ENCODE assay signal across 23 mouse cellular contexts in the genomic region with DNA sequence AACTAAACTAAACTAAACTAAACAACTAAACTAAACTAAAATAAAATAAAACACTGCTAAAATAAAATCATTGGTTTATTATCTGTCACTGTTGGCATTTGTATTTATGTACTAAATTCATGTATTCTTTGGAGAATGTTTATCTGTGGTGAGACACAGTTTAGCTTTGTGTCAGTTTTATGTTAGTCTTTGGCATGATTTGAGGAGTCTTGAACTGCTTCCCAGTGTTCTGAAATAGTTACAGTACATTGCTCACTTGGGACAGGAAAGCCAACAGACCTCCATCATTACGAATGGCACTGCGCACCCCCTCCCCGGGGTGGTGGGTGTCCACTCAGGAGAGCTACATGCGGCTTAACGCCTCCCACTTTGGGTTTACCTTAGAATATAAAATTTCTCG.
"Had no signal": no experiment of that assay in that cellular context is flagged by ENCODE, and none has a peak within 500 bp of the region (broad histone marks: within the 10 kb centered on the region; RNA-seq: fewer than 3 reads in every experiment).

No protein-coding gene starts in this region.

- H3K4me1 ChIP-seq: forebrain, embryonic 15.5 days; heart, embryonic 13.5 days; heart, embryonic 15.5 days; hindbrain, embryonic 13.5 days; hindbrain, embryonic 15.5 days; kidney, embryonic 15.5 days; liver, embryonic 12.5 days had no signal

- H3K27me3 ChIP-seq: forebrain, embryonic 15.5 days; heart, embryonic 13.5 days; heart, embryonic 15.5 days; hindbrain, embryonic 13.5 days; hindbrain, embryonic 15.5 days; kidney, embryonic 15.5 days; limb, embryonic 13.5 days; limb, embryonic 15.5 days; liver, embryonic 12.5 days had no signal

- H3K36me3 ChIP-seq: forebrain, embryonic 15.5 days; heart, embryonic 13.5 days; heart, embryonic 15.5 days; hindbrain, embryonic 13.5 days; hindbrain, embryonic 15.5 days; kidney, embryonic 15.5 days; limb, embryonic 13.5 days; limb, embryonic 15.5 days; liver, embryonic 12.5 days had no signal

- H3K4me3 ChIP-seq: forebrain, embryonic 15.5 days; heart, adult 2 months; heart, embryonic 13.5 days; heart, embryonic 15.5 days; hindbrain, embryonic 13.5 days; hindbrain, embryonic 15.5 days; kidney, embryonic 15.5 days; limb, embryonic 13.5 days; limb, embryonic 15.5 days; liver, embryonic 12.5 days had no signal

- H3K9ac ChIP-seq: forebrain, embryonic 15.5 days; forebrain, postnatal 0 days; heart, embryonic 13.5 days; heart, embryonic 15.5 days; hindbrain, embryonic 13.5 days; hindbrain, embryonic 15.5 days; kidney, embryonic 15.5 days; limb, embryonic 13.5 days; limb, embryonic 15.5 days; liver, embryonic 12.5 days had no signal

- DNase-seq: forebrain, postnatal 0 days; gastrocnemius, postnatal 14 days; gastrocnemius, postnatal 36 days; heart, adult 11 months; heart, adult 2 months; heart, postnatal 14 days; heart, postnatal 36 days; kidney, adult 2 months; layer of hippocampus, adult 9-11 months; layer of hippocampus, postnatal 36 days; left cerebral cortex, postnatal 4 days had no signal

- H3K4me2 ChIP-seq: forebrain, embryonic 15.5 days; heart, embryonic 11.5 days; heart, embryonic 13.5 days; heart, embryonic 15.5 days; hindbrain, embryonic 13.5 days; hindbrain, embryonic 15.5 days; kidney, embryonic 15.5 days; limb, embryonic 13.5 days; limb, embryonic 15.5 days; liver, embryonic 12.5 days had no signal

- ATAC-seq: forebrain, embryonic 15.5 days; forebrain, postnatal 0 days; hindbrain, postnatal 0 days; intestine, embryonic 16.5 days; liver, embryonic 12.5 days had no signal

- H3K9me3 ChIP-seq: forebrain, embryonic 15.5 days; heart, embryonic 13.5 days; heart, embryonic 15.5 days; hindbrain, embryonic 13.5 days; hindbrain, embryonic 15.5 days; kidney, embryonic 15.5 days; limb, embryonic 13.5 days; limb, embryonic 15.5 days; liver, embryonic 12.5 days had no signal

- H3K27ac ChIP-seq: forebrain, embryonic 15.5 days; heart, adult 2 months; heart, embryonic 13.5 days; heart, embryonic 15.5 days; hindbrain, embryonic 13.5 days; hindbrain, embryonic 15.5 days; hindbrain, postnatal 0 days; kidney, embryonic 15.5 days; limb, embryonic 13.5 days; limb, embryonic 15.5 days; liver, embryonic 12.5 days had no signal
